Mouse (Mus musculus) adrenal gland, postnatal 25 days (tissue): ENCODE results near the gene Gm765. TPM values are rescaled to one million over a fixed set of nuclear protein-coding genes. Genes with fewer than 3 reads are reported as not detected.
A peak's percentile ranks its signal among the peaks of the same experiment; 100 is the strongest.

Experiments
- DNase-seq: peaks from one replicate; pipeline ENCODE4 v3.0.0; 2021; ENCODE audit warnings: mixed read lengths
- long read RNA-seq: library from polyadenylated mRNA; stranded (forward); transcript quantifications from one replicate; pipeline ENCODE4 v2.0.0, GENCODE M21; 2021
- total RNA-seq: library from RNA; stranded (reverse); gene quantifications from 2 replicates; pipeline ENCODE4 v1.2.3, GENCODE M21; 2021

Gene Gm765
- total RNA-seq, result not detected in 2 replicates
- long read RNA-seq, result 0 reads

GRCm38 (mm10) chr6:98342654-98343053, at the start of gene Gm765:
Gm765 (minus strand) TSS chr6:98342754.
- DNase-seq, result no peak

DNA sequence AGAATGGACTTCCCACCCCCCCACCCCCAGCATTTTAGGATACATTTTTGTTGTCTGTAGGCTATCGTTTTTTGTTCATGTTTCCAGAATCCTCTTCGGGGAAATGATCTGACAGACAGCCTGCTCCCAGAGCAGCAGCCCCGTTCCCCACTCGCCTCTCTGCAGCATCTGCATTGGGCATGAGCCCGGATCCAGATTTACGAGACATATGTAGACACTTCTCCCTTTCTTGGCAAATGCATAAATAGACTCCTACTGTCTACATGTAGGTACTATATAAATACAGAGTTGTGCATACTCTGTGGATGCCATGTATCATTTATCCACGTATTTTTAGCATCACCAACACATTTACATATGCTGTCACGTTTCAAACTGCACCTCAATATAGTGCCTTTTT, 42.9 kb upstream of the Gm765 start:
- DNase-seq, result no peak

GRCm38 (mm10) chr6:98384431-98384830, 41.9 kb upstream of the Gm765 start:
- DNase-seq, result no peak

- no peak for DNase-seq
Measured at GRCm38 (mm10) chr6:98383411-98383810, 40.9 kb upstream of the Gm765 start.

DNA sequence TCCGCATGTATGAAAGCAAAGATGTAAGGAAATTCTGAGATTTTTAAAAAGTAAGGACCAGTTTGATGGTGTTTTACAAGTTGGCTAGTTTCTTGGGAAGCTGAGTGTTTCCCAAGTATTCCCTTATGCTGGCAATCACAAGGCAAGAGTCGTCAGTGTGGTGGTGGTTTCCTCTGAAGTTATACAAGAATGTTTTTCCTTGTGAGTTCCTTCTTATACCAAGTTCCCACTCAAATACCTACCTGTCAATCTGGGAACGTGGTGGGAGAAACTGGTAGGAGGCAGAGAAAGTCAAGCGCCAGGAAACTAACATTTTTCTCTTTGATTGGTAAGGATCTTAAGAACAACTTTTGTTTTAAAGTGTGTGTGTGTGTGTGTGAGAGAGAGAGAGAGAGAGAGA, 23.6 kb upstream of the Gm765 start:
- DNase-seq, result no peak

- DNase-seq, result no peak
Measured at GRCm38 (mm10) chr6:98355271-98355670, 12.7 kb upstream of the Gm765 start.

GRCm38 (mm10) chr6:98353285-98353684, 10.7 kb upstream of the Gm765 start:
- DNase-seq, result no peak

DNA sequence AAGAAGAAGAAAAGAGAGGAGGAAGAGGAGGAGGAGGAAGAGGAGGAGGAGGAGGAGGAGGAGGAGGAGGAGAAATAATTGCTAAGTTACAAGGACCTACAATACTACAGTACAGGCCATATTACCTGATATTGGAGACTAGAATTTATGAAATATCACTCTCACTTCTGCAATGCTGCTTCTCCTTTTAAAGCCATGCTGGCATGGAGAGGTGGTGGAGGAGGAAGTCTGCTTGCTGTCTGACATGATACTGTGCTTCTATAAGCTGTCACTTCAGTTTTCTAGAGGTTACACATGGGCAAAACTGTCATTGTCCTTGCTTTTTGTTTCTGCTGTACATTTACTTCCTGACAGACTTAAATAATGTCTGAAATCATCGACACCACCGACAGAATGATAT, 9.8 kb downstream of the Gm765 start:
- no peak for DNase-seq

GRCm38 (mm10) chr6:98311659-98312058, 30.9 kb downstream of the Gm765 start:
- DNase-seq, result no peak

DNA sequence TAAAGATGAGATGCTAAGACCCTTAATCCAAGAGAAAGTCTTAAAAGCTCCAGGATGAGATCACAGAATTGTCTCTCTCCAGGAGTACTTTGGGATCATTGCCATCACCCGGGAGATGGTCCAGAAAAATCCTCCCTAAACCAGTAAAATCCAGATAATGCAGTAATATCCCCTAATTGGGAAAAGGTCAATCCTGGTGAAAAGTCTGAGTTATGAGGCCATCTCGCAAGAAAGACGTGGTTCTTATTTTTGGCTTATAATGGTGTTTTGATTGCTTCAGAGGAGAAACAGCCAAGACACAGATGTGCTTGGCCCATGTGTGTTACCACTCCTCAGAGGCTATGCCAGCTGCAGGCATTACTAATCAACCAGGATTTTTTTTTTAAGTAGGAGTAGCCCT, 34.9 kb downstream of the Gm765 start:
- DNase-seq, result no peak

DNA sequence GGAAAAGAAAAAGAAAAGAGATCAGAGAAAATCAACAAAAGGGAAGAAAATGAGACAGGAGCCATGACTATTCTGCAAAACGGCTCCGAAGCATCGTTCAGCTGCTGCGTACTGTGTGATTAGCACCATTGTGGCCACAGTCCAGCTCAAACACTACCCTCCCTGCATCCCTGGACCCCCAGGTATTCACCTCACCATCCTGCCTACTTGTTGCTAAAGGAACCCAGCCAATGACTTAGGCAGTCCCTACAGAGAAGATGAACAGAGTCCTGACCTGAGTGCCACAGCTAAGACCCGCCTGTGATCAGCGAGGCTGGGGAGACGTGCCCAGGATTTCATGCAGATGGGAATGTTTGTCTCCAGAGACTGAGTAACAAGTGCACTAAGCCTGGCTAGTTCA, 35.4 kb downstream of the Gm765 start:
- DNase-seq, result no peak

GRCm38 (mm10) chr6:98292064-98292463, 50.5 kb downstream of the Gm765 start:
- DNase-seq, result no peak

GRCm38 (mm10) chr6:98288316-98288715, 54.2 kb downstream of the Gm765 start:
- DNase-seq, result no peak

- no peak for DNase-seq
Measured at GRCm38 (mm10) chr6:98287521-98287920, 55.0 kb downstream of the Gm765 start.

- DNase-seq, result no peak
Measured at GRCm38 (mm10) chr6:98285190-98285589, 57.4 kb downstream of the Gm765 start.

- DNase-seq, result no peak
Measured at GRCm38 (mm10) chr6:98282791-98283190, 59.8 kb downstream of the Gm765 start.

- DNase-seq, result peak; percentile 32
Measured at GRCm38 (mm10) chr6:98271553-98271952, 71.0 kb downstream of the Gm765 start.

- no peak for DNase-seq
Measured at GRCm38 (mm10) chr6:98262961-98263360, 79.6 kb downstream of the Gm765 start.

DNA sequence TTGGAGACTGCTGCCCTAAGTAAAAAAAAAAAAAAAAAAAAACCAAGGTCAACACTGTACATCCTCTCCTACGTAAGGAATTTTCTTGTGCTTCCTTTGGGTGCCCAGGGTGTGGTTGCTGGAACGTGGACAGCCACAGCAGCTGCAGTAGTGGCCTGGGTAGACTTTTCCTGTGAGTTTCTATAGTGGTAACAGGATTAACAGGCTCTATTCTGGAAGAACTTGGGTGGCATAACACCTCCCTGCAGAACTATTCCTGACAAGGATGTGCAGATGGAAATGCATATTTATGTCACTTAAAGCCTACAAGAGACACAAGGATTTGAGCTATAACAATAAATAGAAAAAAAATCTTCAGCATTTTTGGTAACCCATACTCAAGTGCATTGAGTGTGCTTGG, 83.5 kb downstream of the Gm765 start:
- no peak for DNase-seq

DNA sequence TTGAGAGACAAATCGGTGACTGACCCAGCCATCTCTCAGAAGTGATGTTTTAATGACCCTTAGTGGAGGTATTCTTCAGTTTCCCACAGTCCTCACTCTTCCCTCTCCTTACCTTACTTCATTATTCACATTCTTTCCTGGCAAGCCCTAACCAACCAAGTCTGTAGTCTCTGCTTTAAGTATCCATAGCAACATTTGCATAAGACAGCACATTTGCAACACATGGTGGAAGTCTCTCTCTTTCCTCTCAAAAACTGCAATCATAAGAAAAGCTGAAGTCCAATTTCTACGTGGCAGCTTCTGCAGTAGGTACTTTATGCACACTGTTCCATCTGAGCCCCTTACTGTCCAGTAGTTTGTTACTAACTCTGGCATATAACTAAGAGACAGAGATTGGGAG, 96.1 kb downstream of the Gm765 start:
- DNase-seq, result no peak

GRCm38 (mm10) chr6:98243186-98243585, 99.4 kb downstream of the Gm765 start:
- DNase-seq, result no peak

DNA sequence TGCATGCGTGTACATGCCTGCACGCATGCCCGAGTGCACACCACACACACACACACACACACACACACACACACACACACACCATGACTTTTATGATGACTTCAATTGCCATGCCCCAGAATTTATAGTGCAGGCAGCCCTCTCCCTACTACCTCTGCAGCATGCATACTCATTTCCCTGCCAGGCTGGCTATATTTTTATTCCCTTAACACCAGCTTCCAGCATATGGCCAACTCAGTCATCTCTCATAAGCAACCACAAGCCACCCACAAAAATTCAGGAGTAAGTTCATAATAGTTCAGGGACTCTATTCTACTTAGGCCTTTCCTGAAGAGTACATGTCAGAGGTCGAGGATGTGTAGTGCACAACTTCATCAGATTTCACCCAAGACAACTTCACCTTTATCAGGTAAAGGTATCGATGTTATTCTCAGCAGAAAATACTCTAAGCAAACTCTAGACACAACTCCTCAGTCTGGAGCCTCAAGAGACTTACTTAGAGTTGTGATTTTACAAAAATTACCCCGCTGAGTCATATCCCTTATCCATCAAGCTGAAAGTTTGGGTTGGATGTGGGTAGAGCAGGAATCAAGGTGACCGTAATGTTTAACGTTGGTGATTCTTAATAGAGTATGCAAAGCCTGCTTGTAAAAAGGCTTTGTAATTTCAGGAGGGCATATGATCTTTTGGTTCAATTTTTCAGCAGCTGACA, 101.8 kb downstream of the Gm765 start:
- DNase-seq, result no peak

- no peak for DNase-seq
Measured at GRCm38 (mm10) chr6:98234097-98234496, 108.5 kb downstream of the Gm765 start.

- no peak for DNase-seq
Measured at GRCm38 (mm10) chr6:98223923-98224322, 118.6 kb downstream of the Gm765 start.

- no peak for DNase-seq
Measured at GRCm38 (mm10) chr6:98221970-98222369, 120.6 kb downstream of the Gm765 start.
